ENCODE assay signal across 11 mouse cellular contexts in the genomic region with DNA sequence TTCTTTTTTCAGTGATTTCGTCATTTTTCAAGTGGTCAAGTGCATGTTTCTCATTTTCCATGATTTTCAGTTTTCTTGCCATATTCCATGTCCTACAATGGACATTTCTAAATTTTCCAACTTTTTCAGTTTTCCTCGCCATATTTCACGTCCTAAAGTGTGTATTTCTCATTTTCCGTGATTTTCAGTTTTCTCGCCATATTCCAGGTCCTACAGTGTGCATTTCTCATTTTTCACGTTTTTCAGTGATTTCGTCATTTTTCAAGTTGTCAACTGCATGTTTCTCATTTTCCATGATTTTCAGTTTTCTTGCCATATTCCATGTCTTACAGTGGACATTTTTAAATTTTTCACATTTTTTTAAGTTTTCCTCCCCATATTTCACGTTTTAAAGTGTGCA. TPM values are rescaled to one million over a fixed set of nuclear protein-coding genes. Genes with fewer than 3 reads are reported as not detected.
DNase-seq lines count a peak whose midpoint lies in the region.
"Not testable (repeated sequence)": the region's sequence is repeated elsewhere in the genome, so short reads cannot be mapped to it uniquely, and the experiment has no call there.
"Had no signal": no experiment of that assay in that cellular context is flagged by ENCODE, and none has a peak within 500 bp of the region (broad histone marks: within the 10 kb centered on the region; RNA-seq: fewer than 3 reads in every experiment).

No protein-coding gene starts in this region.

- DNase-seq in adrenal gland, adult 8-10 months: peak; percentile 94
- peak; percentile 95 to 100 for DNase-seq in frontal cortex, adult 2 months (ENCODE audit: extremely low spot score in 1 of 2, low spot score in 1 of 2)
- DNase-seq in heart, postnatal 10 days: peak; percentile 91 to 95
- peak; percentile 96 for DNase-seq in kidney, adult 9 months
- peak; percentile 40 to 97 for DNase-seq in left cerebral cortex, postnatal 10 days (ENCODE audit: extremely low spot score in 1 of 2, low spot score in 2 of 2)
- DNase-seq in lung, postnatal 10 days: peak; percentile 84
- peak; percentile 97 for DNase-seq in ovary, postnatal 14 days (ENCODE audit: low spot score)
- peak; percentile 85 to 96 for DNase-seq in thymus, postnatal 10 days (ENCODE audit: low spot score in 2 of 2)

- intact Hi-C loops in heart, postnatal 10 days (cut with DNase I); left cerebral cortex, postnatal 10 days (cut with DNase I): not testable (repeated sequence)

RNA-seq across cellular contexts. Expression of a gene that starts 3.5 kb away (rescaled TPM):
- under 1 TPM in 1 of 4 experiments, not detected in 3; 0.59 TPM for total RNA-seq in adrenal gland, adult 8-10 months (2022)
- polyA plus RNA-seq in frontal cortex, adult 2 months (2012; rRNA removed): not detected in 2 replicates
- total RNA-seq in heart, postnatal 10 days (2021): not detected
- not detected for total RNA-seq in left cerebral cortex, postnatal 10 days (2021)
- total RNA-seq: adrenal gland, postnatal 36 days had no signal
- polyA plus RNA-seq: midbrain, embryonic 10.5 days had no signal

RNA-seq across cellular contexts. Expression of a gene that starts 5.9 kb away (rescaled TPM):
- total RNA-seq in adrenal gland, adult 8-10 months (2022): not detected
- not detected in 2 replicates for polyA plus RNA-seq in frontal cortex, adult 2 months (2012; rRNA removed)
- total RNA-seq in heart, postnatal 10 days (2021): not detected
- total RNA-seq in left cerebral cortex, postnatal 10 days (2021): not detected
- total RNA-seq: adrenal gland, postnatal 36 days; hematopoietic stem cell, adult 5-6 weeks had no signal
- polyA plus RNA-seq: midbrain, embryonic 10.5 days had no signal

RNA-seq across cellular contexts. Expression of a gene that starts 6.3 kb away (rescaled TPM):
- 1 to 10 TPM in 1 of 4 experiments, not detected in 3; 1.3 TPM for total RNA-seq in adrenal gland, adult 8-10 months (2022)
- not detected in 2 replicates for polyA plus RNA-seq in frontal cortex, adult 2 months (2012; rRNA removed)
- not detected for total RNA-seq in heart, postnatal 10 days (2021)
- 1 to 10 TPM in 1 of 2 experiments, not detected in 1; 1.4 TPM for total RNA-seq in left cerebral cortex, postnatal 10 days (2021)
- polyA plus RNA-seq: midbrain, embryonic 10.5 days had no signal

RNA-seq across cellular contexts. Expression of a gene that starts 8.8 kb away (rescaled TPM):
- total RNA-seq in adrenal gland, adult 8-10 months (2022): not detected
- polyA plus RNA-seq in frontal cortex, adult 2 months (2012; rRNA removed): not detected in 2 replicates
- total RNA-seq in heart, postnatal 10 days (2021): not detected
- total RNA-seq in left cerebral cortex, postnatal 10 days (2021): not detected
- total RNA-seq: adrenal gland, postnatal 36 days; hematopoietic stem cell, adult 5-6 weeks had no signal
- polyA plus RNA-seq: midbrain, embryonic 10.5 days had no signal

RNA-seq across cellular contexts. Expression of a gene that starts 10.6 kb away (rescaled TPM):
- under 1 TPM; 0.59 to 0.92 (median 0.78) TPM for total RNA-seq in adrenal gland, adult 8-10 months (2022)
- not detected in 2 replicates for polyA plus RNA-seq in frontal cortex, adult 2 months (2012; rRNA removed)
- not detected for total RNA-seq in heart, postnatal 10 days (2021)
- total RNA-seq in left cerebral cortex, postnatal 10 days (2021): not detected
- polyA plus RNA-seq: midbrain, embryonic 10.5 days had no signal

Comparison
In these comparisons a context has a peak if more than half of its experiments do, and no peak if none do; other contexts are left out.
1. Peak in every context shown above with its lines: DNase-seq.